Mouse (Mus musculus) thymus, adult 2 months (tissue): ENCODE measurements around the gene Tmem221.

Experiments used
- CTCF ChIP-seq: fragments of 200-500 bp; IDR thresholded peaks from 2 replicates; pipeline ENCODE4 v1.5.1; 2012; ENCODE audit warnings: mild to moderate bottlenecking, control low read depth, low read length, moderate library complexity, borderline replicate concordance; ENCODE audit not compliant: control insufficient read depth, poor library complexity, insufficient read depth; ENCODE audit errors: extremely low read depth
- POLR2A ChIP-seq: fragments of 200-500 bp; IDR thresholded peaks from 2 replicates; pipeline ENCODE4 v1.6.1; 2012; ENCODE audit warnings: mild to moderate bottlenecking, low read length, control low read depth, moderate library complexity; ENCODE audit not compliant: control insufficient read depth, poor library complexity, insufficient read depth; ENCODE audit errors: extremely low read depth

DNA sequence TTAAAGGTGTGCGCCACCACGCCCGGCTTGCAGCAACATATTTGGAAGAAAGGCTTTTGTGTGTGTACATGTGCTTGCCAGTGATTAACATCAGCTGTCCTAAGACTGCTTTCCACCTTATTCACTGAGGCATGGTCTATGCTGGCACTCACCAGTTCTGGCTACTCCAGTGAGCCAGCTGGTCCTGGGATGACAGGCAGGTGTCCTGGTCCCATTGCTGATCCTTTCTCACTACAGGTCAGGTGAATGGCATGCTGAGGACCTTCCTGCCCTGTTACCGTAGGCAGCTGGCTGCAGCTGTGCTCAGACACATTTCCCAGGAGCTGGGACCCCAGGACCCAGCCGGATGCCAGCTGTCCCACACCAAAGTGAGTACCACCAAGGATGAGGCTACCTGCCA, 40.2 kb upstream of the Tmem221 start:
- TF ChIP-seq POLR2A, result no peak
- TF ChIP-seq CTCF, result no peak
